Mouse (Mus musculus) limb, embryonic 15.5 days (tissue): Measurements from ENCODE around the gene A730071L15Rik. TPM values are rescaled to one million over a fixed set of nuclear protein-coding genes. Genes with fewer than 3 reads are reported as not detected.

Experiments
- ATAC-seq: fragments of 200-750 bp; cut with Nextera tagmentation; 2 replicates; pipeline ENCODE4 v1.8.0; 2017; ENCODE audit warnings: low read depth, moderate TSS enrichment; ENCODE audit not compliant: insufficient number of reproducible peaks, low FRiP score, low TSS enrichment
- H3K27ac ChIP-seq: fragments of 300-500 bp; sonication (generic); 2 replicates; pipeline ENCODE4 v1.5.1; 2015; ENCODE audit warnings: moderate library complexity, mild to moderate bottlenecking, inconsistent platforms
- H3K27me3 ChIP-seq: fragments of 300-500 bp; sonication (generic); 2 replicates; pipeline ENCODE4 v1.6.1; 2015; ENCODE audit warnings: inconsistent platforms
- H3K36me3 ChIP-seq: fragments of 300-500 bp; sonication (generic); 2 replicates; pipeline ENCODE4 v1.6.1; 2015; ENCODE audit warnings: inconsistent platforms
- H3K4me1 ChIP-seq: fragments of 300-500 bp; sonication (generic); 2 replicates; pipeline ENCODE4 v1.6.1; 2015; ENCODE audit warnings: inconsistent platforms
- H3K4me2 ChIP-seq: fragments of 300-500 bp; sonication (generic); 2 replicates; pipeline ENCODE4 v1.6.1; 2015; ENCODE audit warnings: mild to moderate bottlenecking, inconsistent platforms
- H3K4me3 ChIP-seq: fragments of 300-500 bp; sonication (generic); 2 replicates; pipeline ENCODE4 v1.5.1; 2015; ENCODE audit warnings: mild to moderate bottlenecking, inconsistent platforms
- H3K9ac ChIP-seq: fragments of 300-500 bp; sonication (generic); 2 replicates; pipeline ENCODE4 v1.6.1; 2015; ENCODE audit warnings: inconsistent platforms
- H3K9me3 ChIP-seq: fragments of 300-500 bp; sonication (generic); 2 replicates; pipeline ENCODE4 v1.6.1; 2016; ENCODE audit warnings: inconsistent platforms
- WGBS: fragments of 180-500 bp; shearing (Covaris S2); methylation state at CpG from one replicate; pipeline ENCODE4 v1.1.7; 2015; 5-methylcytosine and 5-hydroxymethylcytosine counted together
- polyA plus RNA-seq: library from polyadenylated mRNA; unstranded; fragments of >200 nt; fragmentation: Nextera tagmentation; extraction: Ambion mirVana; gene quantifications from 2 replicates; pipeline ENCODE4 v1.2.1, GENCODE M21; 2015

The A730071L15Rik gene
- polyA plus RNA-seq, 1 experiment from 2014 or later = 0.37 TPM

DNA sequence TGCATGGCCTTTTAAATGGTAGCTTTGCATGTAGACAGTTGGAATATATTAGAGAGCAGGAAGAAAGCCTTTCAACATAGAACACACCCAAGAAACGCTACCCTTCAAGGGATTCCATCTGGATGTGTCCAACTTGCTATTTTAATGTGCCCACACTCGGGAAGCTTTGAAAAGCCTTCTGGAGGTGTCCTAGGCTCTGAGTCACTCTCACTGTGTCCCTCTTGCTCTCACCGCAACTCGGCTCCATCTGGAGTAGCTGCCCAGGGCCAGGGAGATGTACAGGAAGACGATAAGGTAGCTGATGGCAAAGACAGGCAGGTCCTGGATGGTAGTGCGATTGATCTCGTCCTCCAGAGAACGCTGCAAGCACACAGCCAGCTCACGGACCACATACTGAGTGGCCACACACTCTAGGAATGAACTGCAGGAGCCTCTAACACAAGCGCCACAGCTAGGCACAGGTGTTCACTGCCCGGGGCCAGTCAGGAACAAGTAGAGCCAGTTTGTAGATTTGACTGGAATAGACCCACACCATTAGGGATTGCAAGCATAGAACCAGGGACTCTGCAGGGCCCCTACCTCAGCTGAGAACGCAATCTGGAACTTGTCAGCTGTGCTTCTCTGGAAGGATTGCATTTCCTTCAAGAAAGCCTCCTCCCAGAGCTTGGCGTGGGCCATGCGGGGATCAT is 24.9 kb downstream of the A730071L15Rik start:
- Histone ChIP-seq H3K9ac (no peak overlapping the region), H3K27ac (no peak overlapping the region), H3K4me1 (no peaks in the 10 kb centered on the region), H3K36me3 (no peaks in the 10 kb centered on the region), H3K4me2 (no peak overlapping the region), H3K4me3 (no peak overlapping the region), H3K9me3 (no peaks in the 10 kb centered on the region), H3K27me3 (no peaks in the 10 kb centered on the region)
- no peak for ATAC-seq
- WGBS = 66% methylated on average over 14 of the region's 14 CpGs

DNA sequence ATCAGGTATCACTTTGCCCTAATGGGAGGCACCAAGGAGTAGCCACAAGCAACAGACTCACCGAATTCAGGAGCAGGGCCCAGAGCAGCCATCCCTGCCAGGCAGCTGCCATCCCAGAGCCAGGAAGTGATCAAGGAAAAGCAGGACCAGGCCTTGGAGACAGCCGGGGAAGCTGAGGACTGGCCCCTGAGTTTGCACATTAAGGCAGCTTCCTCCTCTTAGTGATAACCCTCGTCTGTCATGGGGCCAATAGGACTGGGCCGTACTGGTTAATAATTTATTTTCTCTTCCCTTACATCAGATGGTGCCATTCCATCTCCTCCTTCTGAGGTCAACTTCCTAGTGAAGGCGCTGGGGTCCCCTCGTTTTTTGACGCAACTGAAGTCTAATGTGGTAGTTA is 30.2 kb downstream of the A730071L15Rik start, which contains the start of gene Npc1l1:
TSS of gene Npc1l1 (minus strand) at position 132 of the 400 bp plus-strand sequence.
- H3K9me3 ChIP-seq = no peaks in the 10 kb centered on the region
- H3K9ac ChIP-seq = no peak within 1 kb of the TSS
- H3K27me3 ChIP-seq = no peaks in the 10 kb centered on the region
- no peak for ATAC-seq
- H3K4me2 ChIP-seq = no peak within 1 kb of the TSS
- no peak within 1 kb of the TSS for H3K27ac ChIP-seq
- no peak within 1 kb of the TSS for H3K4me3 ChIP-seq
- 83% methylated on average over 7 of the region's 7 CpGs for WGBS
- H3K36me3 ChIP-seq = no peaks in the 10 kb centered on the region
- H3K4me1 ChIP-seq = no peaks in the 10 kb centered on the region

DNA sequence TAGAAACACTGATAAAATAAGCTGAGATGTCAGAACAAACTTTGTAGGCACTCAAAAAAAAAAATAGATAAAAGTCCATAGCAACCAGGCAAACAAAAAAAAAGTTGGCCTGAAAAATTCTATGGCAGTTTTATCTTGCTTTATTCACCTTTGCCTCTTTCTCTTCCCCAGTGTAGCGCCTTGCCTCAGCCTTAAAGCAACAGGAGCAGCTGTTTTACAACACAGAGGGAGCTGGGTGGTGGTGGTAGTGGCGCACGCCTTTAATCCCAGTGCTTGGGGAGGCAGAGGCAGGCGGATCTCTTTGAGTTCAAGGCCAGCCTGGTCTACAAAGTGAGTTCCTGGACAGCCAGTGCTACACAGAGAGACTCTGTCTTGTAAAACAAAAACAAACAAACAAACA is 33.2 kb downstream of the A730071L15Rik start:
- Histone ChIP-seq H3K4me3 (no peak overlapping the region), H3K4me2 (no peak overlapping the region), H3K9me3 (0 out of 2 replicates have a peak, but pooled peaks cover 5% of the 10 kb centered on the region), H3K27ac (no peak overlapping the region), H3K4me1 (no peaks in the 10 kb centered on the region), H3K36me3 (no peaks in the 10 kb centered on the region), H3K27me3 (no peaks in the 10 kb centered on the region), H3K9ac (no peak overlapping the region)
- 76% methylated on average over 4 of the region's 4 CpGs for WGBS
- ATAC-seq = no peak

DNA sequence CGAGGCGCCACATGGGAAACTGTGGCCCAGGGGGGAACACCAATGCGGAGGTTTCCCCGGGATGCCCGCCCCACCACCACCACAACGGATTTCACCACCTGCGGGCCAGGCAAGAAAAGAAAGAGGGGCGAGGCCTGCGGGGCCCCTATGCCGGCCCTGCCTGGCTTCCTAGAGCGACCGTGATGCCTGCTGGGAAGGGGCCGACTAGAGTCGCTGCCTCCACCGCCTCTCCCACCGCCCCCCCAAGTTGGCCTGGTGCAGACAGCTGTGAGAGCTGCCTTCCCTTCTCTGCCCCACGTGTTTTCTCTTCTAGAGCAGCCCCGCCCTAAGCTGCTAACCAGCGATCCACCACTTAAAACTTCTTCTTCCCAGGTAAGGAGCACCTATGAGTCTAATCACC is 44.9 kb downstream of the A730071L15Rik start:
- Histone ChIP-seq H3K9ac (no peak overlapping the region), H3K9me3 (no peaks in the 10 kb centered on the region), H3K4me3 (no peak overlapping the region), H3K27ac (no peak overlapping the region), H3K36me3 (no peaks in the 10 kb centered on the region), H3K27me3 (no peaks in the 10 kb centered on the region), H3K4me2 (no peak overlapping the region), H3K4me1 (no peaks in the 10 kb centered on the region)
- no peak for ATAC-seq
- WGBS = 52% methylated on average over 19 of the region's 19 CpGs

Other genes starting within 250 kb of the A730071L15Rik start
- 1.1 and 1.3 TPM in 2 replicates for gene Gck, start 249.9 kb upstream of the A730071L15Rik start, polyA plus RNA-seq
- 67.4 and 77.4 TPM in 2 replicates for gene Ykt6, start 244.3 kb upstream of the A730071L15Rik start, polyA plus RNA-seq
- gene Camk2b, start 133.7 kb upstream of the A730071L15Rik start, polyA plus RNA-seq = 2.6 and 4.4 TPM in 2 replicates
- gene Nudcd3, start 386 bp downstream of the A730071L15Rik start, polyA plus RNA-seq = 40.3 and 41.2 TPM in 2 replicates
- 0.07 and 0.13 TPM in 2 replicates for gene Npc1l1, start 30.1 kb downstream of the A730071L15Rik start, polyA plus RNA-seq
- gene Ddx56, start 67.7 kb downstream of the A730071L15Rik start, polyA plus RNA-seq = 81.0 and 91.8 TPM in 2 replicates
- gene Tmed4, start 74.8 kb downstream of the A730071L15Rik start, polyA plus RNA-seq = 104 and 106 TPM in 2 replicates
- 91.4 and 101 TPM in 2 replicates for gene Ogdh, start 91.6 kb downstream of the A730071L15Rik start, polyA plus RNA-seq
- 10.0 TPM in 2 replicates for gene Zmiz2, start 189.0 kb downstream of the A730071L15Rik start, polyA plus RNA-seq
- 4,193 and 4,412 TPM in 2 replicates for gene Ppia, start 215.4 kb downstream of the A730071L15Rik start, polyA plus RNA-seq
- 402 and 435 TPM in 2 replicates for gene H2afv, start 244.4 kb downstream of the A730071L15Rik start, polyA plus RNA-seq